Mouse (Mus musculus): ENCODE data around the gene Kalrn. TPM values are rescaled to one million over a fixed set of nuclear protein-coding genes. Genes with fewer than 3 reads are reported as not detected.
A peak's percentile ranks its signal among the peaks of the same experiment; 100 is the strongest.

The Kalrn gene
- polyA plus RNA-seq, 1 experiment = 3.9 TPM

DNA sequence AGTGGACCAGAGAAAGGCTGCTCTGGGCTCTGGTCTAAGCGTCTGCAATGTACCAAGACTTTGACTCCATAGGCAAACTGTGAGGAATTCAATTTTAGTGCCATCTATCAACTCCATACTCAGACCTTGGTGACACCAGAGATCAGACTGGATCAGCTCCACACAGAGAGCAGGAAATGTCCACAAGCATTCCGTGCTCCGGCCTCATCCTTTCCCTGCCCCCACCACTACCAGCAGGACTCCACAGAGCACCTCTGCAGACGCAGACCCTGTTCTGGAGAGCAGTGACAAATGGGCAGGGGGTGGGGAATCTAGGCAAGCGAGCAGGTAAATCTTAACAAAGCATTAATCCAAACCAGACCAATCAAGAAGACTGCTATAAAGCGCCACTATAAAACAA, 15.4 kb downstream of the Kalrn start:
- DNase-seq (ENCODE audit: low read depth) = no peak

DNA sequence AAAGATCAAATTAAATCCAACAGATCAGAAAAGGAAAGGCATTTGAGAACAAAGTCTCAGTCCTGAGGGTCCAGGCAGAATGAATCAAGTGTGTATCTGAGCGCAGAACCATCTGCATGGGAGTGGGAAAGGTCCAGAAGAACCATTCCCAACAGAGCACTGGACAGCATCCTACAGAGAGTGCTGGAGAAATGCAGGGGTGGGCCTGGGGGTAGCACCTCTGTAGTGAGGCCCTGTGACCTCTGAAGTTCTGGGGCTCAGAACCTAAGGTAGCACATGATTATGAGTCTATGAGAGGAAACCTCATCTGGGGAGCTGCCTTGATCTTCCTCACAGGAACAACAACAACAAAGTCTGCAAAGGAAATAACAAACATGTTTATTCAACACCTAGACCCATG, 20.6 kb downstream of the Kalrn start:
- no peak for DNase-seq (ENCODE audit: low read depth)

DNA sequence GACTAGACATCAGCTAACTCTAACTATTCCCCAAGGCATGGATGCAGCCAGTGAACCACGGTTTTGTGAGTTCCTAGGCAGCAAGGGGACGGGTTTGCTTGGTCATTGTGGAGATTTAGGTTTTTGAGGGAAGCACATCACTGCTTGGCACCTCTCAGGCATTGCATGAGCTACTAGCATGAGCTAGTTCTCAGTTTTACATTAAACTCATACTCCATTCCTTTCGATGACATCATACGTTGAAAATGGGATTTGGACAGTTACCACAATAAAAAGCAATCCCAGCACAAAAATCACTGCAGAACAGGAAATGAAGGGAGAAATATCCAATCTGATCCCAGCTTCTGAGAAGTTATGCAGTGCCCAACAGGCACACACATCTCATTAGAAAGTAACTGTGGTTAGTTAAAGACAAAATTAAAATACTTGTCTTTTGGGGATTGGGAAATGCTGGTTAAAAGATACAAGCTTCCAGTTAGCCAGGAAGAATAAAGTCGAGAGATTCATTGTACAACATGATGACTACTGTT, 23.8 kb downstream of the Kalrn start:
- DNase-seq (ENCODE audit: low read depth) = no peak

DNA sequence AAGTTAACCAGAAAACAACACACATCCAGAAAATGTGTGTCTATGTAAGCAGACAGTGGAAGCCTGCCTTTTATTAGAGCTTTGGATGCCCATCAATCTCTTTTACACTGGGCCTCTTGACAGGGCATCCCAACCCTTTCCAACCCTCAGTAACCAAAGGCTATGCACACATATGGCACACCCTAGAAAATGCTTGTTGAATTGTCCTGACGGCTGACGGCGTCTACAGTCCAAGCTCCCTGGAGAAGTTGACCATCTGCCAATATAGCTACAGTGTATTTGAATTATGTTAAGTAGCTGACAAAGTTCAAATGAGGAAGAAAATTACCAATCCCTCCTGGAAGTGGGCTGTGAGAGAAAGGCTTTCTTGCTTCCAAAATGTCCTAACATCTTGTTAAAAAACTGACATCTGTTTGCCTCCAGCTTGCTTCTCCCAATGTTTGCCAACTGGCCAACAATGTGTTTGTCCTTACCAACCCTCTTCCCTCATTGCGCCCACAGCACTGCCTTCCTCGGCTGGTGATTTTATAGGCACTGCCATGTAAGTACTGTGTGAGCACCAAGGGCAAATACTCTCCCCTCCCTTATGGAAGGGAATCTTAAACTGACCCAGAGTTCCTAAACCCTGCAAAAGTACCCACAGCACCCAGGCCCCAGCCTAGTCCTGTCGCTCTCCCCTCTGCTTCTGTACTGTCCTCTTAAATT, 26.4 kb downstream of the Kalrn start:
- DNase-seq (ENCODE audit: low read depth) = no peak

DNA sequence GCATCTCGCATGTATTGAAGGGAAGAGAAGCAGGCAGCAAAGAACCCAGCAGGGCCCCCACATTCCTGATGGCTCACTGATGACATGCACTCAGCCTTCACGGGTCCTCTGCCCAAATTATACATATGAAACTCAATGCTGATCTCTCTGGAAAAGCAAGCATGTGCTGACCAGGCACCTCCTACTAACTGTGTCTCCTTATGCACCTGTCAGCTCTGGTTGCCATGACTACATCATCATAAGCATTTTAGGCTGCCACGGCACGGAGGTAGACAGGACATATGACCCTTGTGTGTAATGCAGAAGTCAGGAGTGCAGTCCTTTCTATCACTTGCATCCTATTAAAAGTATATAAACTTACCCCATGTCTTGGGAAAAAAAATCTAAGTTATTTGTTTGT, 29.6 kb downstream of the Kalrn start:
- DNase-seq (ENCODE audit: low read depth) = no peak

DNA sequence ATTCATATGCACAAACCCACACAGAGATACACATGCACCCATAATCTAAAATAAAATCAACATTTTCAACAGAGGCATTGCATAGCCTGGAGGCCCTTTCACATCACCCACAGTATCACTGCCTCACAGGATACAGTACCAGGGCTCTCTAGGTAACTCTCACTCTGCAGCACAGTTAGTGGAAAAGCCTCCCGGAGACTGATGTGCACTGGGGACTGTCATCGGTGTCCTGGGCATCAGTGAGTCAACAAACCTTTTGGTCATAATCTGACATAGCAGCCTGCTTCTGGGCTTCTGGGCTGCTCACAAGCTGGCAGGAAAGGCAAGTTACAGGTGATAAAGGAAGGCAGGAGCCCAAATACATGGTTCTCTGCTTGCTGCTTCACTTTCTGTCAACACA, 31.0 kb downstream of the Kalrn start:
- no peak for DNase-seq (ENCODE audit: low read depth)

DNA sequence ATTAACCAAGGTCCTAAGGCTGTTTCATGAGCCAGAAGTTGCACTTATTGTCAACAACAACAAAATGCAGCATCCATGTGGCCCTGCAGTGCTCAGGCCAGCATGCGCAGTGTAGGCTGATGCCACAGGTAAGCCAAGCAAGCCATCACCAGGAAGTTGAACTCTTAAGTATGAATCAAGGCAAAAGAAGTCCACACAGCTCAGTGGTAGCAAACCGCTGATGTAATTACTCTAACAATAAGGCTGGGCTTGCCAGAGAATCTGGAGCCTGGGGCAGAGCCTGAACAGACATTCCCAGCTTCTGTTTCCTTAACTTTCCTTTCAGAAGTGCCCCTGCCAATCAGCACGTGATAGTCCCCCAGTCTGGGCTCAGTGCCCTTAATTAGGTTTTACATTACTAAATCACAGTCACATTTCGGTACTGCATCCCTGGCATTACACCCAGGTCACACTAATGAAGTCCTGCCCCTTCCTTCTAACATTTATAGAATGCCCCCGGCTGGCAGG, 34.6 kb downstream of the Kalrn start:
- DNase-seq (ENCODE audit: low read depth) = peak; percentile 23

DNA sequence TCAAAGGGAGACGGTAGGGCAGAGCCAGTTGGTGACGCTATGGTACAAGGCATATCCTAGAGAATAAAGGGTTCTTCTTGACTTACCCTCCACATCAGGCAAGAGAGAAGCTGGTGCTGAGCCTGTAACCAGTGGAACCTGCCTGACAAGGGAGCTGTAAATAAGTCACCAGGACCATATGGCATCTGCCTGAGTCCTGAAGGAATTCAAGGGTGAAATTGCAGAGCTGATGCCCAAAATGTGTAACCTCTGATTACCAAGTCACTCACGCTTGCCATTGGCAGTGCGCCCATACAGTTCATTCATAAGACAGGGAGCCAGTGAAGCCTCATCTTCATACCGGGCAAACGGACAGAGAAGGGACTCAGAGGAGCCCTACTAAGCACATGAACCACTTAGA, 37.0 kb downstream of the Kalrn start:
- no peak for DNase-seq (ENCODE audit: low read depth)

DNA sequence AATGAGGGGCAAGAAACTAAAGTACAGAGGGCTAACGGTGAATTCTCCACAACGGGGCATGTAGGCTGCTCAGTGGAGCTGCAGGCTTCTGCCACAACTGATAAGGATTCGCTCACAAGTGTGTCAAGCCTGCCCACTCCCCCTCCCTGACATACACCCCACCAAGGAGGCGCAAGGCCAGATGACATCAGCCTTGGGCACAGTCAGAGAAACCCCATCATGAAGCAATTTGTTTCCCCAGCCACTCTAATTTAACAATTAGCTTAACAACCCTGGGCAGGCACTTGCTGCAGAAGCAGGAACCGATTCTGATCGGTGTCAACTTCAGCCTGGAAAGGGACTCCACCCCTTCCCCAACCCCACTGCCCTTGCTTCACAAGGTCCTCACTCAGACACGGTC, 38.2 kb downstream of the Kalrn start:
- DNase-seq (ENCODE audit: low read depth) = no peak

DNA sequence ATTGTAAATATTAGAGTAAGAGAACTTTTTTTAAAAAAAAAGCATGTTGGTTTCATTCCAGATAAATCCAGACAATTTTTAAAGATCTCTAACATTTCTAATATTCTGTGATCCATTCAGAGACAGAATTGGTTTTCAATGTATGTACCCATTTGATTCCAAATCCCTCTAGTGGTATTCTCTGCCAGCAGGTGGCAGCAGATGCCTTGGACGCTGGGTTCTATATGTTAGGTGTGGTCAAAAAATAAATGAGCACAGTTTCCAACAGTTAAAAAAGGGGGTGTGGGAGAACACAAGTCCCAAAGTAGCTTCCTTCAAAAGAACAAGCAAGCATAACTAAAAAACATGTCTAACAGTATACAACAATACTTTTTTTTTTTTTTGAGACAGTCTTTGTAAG, 41.8 kb downstream of the Kalrn start:
- no peak for DNase-seq (ENCODE audit: low read depth)

DNA sequence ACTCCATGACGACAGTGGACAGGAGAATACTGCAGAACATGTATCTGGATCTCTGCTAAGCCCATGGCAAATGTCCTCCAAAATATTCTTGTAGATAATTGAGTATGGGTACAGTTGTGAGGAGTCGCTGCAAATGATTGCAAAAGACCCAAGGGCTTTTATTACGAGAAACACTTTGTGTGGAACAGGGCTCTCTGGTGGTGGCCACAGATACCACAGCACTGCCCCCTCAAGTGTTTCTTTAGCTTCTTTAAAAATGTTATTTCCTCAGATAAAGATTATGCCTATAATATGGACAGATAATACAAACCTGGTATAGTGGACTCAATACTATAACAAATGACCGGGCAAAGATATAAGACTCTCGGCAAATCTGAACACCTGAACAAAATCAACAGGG, 43.3 kb downstream of the Kalrn start:
- DNase-seq (ENCODE audit: low read depth) = no peak

DNA sequence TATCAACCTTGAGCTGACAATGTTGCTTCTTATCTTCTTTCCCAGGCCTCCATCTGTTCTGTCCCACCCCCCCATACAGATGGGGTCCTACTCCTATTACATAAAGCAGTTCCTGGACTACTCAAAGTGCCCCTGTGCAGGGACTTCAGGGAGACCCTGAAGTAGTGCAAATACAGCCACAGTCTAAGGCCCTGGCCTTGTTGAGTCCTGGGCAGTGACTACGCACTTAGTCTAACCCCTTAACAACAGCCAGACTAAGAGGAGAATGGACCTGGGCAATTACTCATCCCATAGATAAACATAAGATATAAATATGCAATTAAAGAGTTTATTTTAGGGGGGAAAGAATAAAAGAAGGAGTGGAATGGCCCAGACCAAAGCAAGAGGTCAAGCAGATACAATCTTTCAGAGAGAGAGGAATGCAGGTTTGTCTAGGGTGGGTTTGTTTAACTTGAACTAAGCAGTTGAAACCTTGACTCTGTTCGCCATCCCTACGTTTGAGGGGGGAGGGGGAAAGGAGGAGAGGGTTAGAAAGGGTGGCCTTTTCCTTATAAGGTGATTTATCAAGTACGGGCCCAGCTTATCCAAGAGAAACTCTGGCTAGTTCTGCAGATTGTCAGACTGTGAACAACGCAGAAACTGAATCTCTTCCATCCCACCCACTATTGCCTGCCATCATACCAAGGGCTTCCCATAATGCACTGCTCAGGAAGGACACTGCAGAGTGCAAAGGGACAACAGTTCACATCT, 44.9 kb downstream of the Kalrn start:
- no peak for DNase-seq (ENCODE audit: low read depth)

DNA sequence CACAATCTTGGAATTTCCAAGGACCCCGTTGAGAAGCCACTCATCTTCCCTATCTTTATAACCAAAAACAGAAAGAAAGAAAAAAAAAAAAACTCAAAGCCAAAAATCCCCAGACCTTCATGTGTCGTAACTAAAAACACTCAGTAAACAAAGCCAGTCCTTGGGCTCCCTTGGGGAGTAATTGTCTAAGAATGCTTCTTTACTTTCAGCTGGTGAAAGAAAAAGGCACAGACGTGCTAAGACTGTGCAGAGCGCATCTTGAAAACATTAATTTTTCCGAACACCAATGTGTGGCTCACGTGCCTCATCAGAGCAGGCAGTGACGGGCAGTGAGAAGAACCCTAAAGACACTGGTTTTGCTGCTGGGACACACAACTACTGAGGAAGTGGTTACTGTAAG, 47.0 kb downstream of the Kalrn start:
- no peak for DNase-seq (ENCODE audit: low read depth)

DNA sequence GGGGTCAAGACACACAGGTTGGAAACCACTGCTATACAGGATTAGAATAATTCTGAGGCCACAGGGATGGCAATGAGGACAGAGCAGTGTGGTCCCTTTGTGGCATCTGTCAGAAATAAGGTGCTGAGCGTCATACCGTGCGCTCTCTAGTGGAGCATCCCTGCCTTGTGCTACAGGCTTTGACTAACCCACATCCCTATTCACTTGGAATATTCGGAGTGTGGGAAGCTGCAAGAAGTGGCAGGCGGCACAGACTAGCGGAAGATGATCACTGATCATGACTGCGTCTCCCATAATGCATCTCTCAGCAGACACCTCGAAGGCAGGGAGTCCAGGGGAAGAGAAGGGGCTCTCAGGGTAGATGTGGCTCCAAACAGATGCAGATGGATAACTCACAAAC, 47.5 kb downstream of the Kalrn start:
- no peak for DNase-seq (ENCODE audit: low read depth)

DNA sequence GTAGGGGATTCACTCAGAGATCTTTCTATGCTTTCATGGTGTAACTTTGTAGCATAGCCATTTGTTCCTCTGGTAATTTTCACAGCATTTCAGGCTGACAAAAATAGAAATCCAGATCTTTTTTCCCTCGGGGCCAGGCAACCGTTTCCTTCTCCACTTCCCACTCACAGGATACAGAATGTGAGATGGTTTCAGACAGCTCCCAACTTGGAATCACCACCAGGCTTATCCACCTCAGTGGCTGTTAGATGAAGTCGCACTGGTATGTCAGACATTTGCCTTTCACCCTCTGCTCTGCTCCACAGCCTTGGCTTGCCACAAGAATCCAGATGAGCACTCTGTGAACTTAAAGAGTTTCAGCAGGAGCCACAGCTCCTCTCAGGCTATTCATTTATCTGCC, 48.1 kb downstream of the Kalrn start:
- no peak for DNase-seq (ENCODE audit: low read depth)

DNA sequence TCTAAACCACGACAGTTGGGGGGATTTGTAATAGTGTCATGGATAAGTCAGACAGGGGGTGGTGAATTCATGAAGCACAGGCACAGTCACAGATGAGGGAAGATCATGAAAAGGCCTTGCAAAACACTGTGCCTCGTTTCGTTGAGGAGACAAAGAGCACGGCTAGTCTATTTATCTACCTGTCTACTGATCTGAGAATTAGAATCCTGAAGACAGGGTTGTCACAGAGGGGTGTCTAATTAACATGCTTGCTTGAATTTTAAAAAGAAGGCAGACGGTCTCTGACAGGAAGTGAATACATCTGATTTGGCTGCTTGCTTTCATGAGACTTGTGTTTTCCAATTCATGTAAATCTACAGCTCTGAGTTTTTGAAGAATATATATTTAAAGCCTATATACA, 52.3 kb downstream of the Kalrn start:
- DNase-seq (ENCODE audit: low read depth) = no peak

DNA sequence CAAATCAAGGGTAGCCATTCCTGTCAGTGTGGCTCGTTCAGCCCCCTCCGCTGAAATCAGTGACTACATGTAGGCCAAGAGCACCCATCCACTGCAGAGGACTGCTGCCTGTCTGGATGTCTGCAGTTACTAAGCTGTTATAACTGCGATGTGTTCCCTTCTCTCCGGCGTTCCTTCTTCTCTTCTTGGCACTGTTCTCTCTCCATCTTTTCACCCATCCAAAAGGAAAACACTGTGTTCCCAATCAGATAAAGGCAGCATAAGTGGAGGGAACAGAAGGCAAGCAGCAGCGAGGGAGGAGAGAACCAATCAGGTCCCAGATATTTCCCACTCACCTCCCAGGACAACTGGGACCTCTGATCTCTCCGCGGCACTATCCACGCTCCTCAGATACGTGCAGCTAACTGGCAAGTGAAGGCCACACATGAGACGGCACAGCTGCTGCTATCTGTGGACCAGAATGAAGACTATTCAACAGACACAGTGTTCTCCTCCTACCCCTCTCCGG, 56.4 kb downstream of the Kalrn start:
- DNase-seq (ENCODE audit: low read depth) = no peak

DNA sequence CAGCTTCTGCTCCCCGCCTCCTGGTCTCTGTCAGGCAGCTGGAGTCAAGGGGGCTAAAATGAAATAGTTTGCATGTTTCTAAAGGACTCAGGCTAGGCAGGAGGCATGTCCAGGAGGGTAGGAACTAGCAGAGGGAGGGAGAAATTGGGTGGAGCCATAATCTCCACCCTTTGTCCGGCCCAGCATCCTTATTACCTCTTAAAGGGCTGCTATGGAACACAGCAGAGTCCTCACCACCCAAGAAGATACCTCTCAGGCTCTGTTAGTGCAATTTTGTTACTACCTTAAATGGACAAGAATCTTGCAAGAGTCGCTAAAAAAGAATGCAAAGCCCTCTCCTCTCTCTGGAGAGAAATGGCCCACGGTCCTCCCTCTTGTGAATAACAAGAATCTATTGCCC, 57.8 kb downstream of the Kalrn start:
- DNase-seq (ENCODE audit: low read depth) = no peak

DNA sequence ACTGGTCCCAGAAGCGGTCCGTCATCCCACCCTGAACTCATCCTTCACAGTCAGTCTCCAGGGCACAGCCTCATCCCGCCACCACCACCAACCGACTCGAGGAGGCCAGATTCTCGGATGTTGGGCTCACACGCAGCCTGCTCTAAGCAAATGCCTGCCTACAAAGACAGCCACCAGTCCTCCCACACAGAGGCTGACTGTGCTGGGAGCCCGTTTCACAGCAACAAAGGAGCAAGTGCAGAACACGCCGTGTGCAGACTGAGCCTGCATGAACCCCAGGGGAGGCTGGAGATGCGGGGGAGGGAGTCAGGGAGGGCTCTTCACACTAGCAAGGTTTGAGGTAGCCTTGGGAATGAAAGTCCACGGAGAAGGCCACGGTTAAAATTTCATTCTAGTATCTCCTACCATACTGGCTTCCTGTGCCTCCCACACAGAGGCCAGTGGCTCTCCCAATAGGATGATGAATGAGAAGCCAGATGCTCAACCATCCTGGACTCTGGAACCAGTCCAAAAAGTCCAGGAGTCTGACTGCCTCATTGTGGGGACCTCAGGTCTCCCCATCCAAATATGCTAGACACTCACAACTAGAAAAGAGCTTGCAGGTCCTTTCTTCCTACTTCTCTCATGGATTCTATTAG, 59.3 kb downstream of the Kalrn start:
- no peak for DNase-seq (ENCODE audit: low read depth)

DNA sequence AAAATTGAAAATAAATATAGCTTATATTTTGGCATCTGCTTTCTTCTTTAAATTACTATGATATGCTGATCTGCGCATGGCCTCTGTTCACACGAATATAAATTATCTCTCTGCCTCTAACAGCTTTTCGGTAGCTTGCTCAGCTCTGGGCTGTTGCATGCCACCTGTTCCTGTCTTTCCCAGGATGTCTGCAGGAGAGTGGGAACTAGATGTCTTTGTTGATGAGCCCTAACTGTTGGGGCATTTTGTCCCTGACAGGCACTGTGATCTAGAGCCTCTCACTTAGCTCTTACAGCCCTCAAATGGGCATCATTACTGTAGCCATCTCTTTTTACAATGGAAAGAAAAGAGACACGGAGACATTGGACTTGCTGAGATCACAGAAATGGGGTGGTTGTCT, 61.0 kb downstream of the Kalrn start:
- no peak for DNase-seq (ENCODE audit: low read depth)

DNA sequence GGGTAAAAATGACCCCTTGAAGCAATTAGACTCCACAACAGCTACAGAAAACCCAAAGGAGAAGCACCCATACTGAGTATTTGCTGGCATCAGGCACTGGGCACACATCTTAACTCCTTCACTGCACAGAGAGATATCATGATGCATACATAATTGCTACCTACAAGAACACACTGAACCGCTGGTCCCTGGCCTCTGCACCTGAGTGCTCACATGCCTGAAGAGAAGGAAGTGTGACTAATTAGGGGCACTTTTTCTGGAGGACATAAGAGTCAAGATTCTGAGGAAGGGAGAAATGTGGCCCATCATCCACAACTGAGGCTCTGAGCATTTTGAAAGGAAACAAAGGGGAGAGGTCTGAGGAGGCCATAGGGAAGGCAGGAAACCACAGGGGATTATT, 65.2 kb downstream of the Kalrn start:
- DNase-seq (ENCODE audit: low read depth) = no peak

DNA sequence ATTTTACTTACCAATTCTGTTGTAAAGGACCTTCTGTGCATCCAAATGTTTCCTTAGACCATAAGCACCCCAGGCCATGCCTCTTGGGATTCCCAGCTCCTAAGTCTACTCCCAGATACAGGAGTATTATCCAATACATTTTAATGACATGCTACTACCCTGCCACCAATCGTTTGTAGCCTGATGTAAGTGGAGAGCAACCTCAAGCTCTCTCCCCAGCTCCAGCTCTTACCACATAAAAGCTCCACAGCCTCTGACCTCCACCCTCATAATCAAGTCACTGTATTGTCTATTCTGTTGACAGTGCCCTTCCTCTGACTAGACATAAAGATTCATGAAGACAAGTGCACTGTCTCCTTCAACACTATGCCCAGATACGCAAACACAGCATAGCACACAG, 67.3 kb downstream of the Kalrn start:
- DNase-seq (ENCODE audit: low read depth) = no peak

DNA sequence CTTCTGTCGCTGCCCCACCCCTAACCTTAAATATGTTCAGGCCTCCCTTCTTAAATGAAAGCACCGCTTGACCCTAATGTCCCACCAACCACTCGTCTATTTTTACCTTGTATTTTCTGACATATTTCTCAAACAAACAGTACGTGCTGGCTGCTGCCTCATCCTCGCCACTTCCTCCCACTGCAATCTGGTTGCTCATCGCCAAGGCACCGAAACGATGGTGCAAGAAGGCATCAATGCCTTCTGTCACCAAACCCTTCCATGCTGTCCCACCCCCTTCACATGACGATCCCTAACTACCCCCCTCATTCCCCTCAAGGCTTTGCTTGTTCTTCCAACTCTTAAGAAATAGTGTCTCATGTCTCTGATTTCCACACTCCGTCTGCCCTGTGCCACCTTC, 69.1 kb downstream of the Kalrn start:
- DNase-seq (ENCODE audit: low read depth) = no peak
